Mouse (Mus musculus): ENCODE measurements around the gene Evx1. TPM values are rescaled to one million over a fixed set of nuclear protein-coding genes. Genes with fewer than 3 reads are reported as not detected.

The Evx1 gene
- polyA plus RNA-seq, 1 experiment from 2014 or later: 5.2 TPM

- no peaks in the 10 kb centered on the region for H3K9me3 ChIP-seq (ENCODE audit: control insufficient read depth, low read length)
- ATAC-seq (ENCODE audit: low FRiP score) (no peak), DNase-seq (ENCODE audit: low spot score) (peak; percentile 45)
- H3K9ac ChIP-seq (ENCODE audit: low read depth, low read length): no peak overlapping the region
- 2% methylated on average over 3 of the region's 3 CpGs for WGBS
- no peaks in the 10 kb centered on the region for H3K36me3 ChIP-seq (ENCODE audit: control insufficient read depth, insufficient read depth, low read length)
- no peak overlapping the region for H3K27ac ChIP-seq (ENCODE audit: low read depth, low read length)
- H3K4me1 ChIP-seq (replicated peaks; ENCODE audit: control insufficient read depth, insufficient read depth, low read length): no peaks in the 10 kb centered on the region
- no peak overlapping the region for H3K4me3 ChIP-seq (ENCODE audit: low read depth, low read length)
- no peak overlapping the region for H3K4me2 ChIP-seq (replicated peaks; ENCODE audit: low read depth, low read length)
- peaks cover 93% of the 10 kb centered on the region for H3K27me3 ChIP-seq (ENCODE audit: control insufficient read depth, insufficient read depth, low read length)
Observed at GRCm38 (mm10) chr6:52268756-52269155, 44.5 kb upstream of the Evx1 start.

GRCm38 (mm10) chr6:52270494-52271480, 42.5 kb upstream of the Evx1 start:
- H3K27ac ChIP-seq (ENCODE audit: low read depth, low read length): no peak overlapping the region
- H3K27me3 ChIP-seq (ENCODE audit: control insufficient read depth, insufficient read depth, low read length): peaks cover 93% of the 10 kb centered on the region
- no peaks in the 10 kb centered on the region for H3K9me3 ChIP-seq (ENCODE audit: control insufficient read depth, low read length)
- no peak overlapping the region for H3K4me2 ChIP-seq (replicated peaks; ENCODE audit: low read depth, low read length)
- H3K36me3 ChIP-seq (ENCODE audit: control insufficient read depth, insufficient read depth, low read length): no peaks in the 10 kb centered on the region
- WGBS: 5% methylated on average over 23 of the region's 23 CpGs
- H3K9ac ChIP-seq (ENCODE audit: low read depth, low read length): no peak overlapping the region
- DNase-seq (ENCODE audit: low spot score) (peak; percentile 84), ATAC-seq (ENCODE audit: low FRiP score) (no peak)
- H3K4me1 ChIP-seq (replicated peaks; ENCODE audit: control insufficient read depth, insufficient read depth, low read length): no peaks in the 10 kb centered on the region
- H3K4me3 ChIP-seq (ENCODE audit: low read depth, low read length): no peak overlapping the region

- Histone ChIP-seq H3K4me3 (ENCODE audit: low read depth, low read length) (no peak overlapping the region), H3K36me3 (ENCODE audit: control insufficient read depth, insufficient read depth, low read length) (no peaks in the 10 kb centered on the region), H3K9me3 (ENCODE audit: control insufficient read depth, low read length) (no peaks in the 10 kb centered on the region), H3K27ac (ENCODE audit: low read depth, low read length) (no peak overlapping the region), H3K9ac (ENCODE audit: low read depth, low read length) (no peak overlapping the region), H3K4me1 (replicated peaks; ENCODE audit: control insufficient read depth, insufficient read depth, low read length) (no peaks in the 10 kb centered on the region), H3K27me3 (ENCODE audit: control insufficient read depth, insufficient read depth, low read length) (peaks cover 95% of the 10 kb centered on the region), H3K4me2 (replicated peaks; ENCODE audit: low read depth, low read length) (no peak overlapping the region)
- DNase-seq (ENCODE audit: low spot score) (peak; percentile 53), ATAC-seq (ENCODE audit: low FRiP score) (no peak)
- 2% methylated on average over 22 of the region's 22 CpGs for WGBS
Observed at GRCm38 (mm10) chr6:52272766-52273655, 40.3 kb upstream of the Evx1 start.

GRCm38 (mm10) chr6:52273656-52274280, 39.5 kb upstream of the Evx1 start:
- Histone ChIP-seq H3K9me3 (ENCODE audit: control insufficient read depth, low read length) (no peaks in the 10 kb centered on the region), H3K4me3 (ENCODE audit: low read depth, low read length) (no peak overlapping the region), H3K36me3 (ENCODE audit: control insufficient read depth, insufficient read depth, low read length) (no peaks in the 10 kb centered on the region), H3K4me1 (replicated peaks; ENCODE audit: control insufficient read depth, insufficient read depth, low read length) (no peaks in the 10 kb centered on the region), H3K4me2 (replicated peaks; ENCODE audit: low read depth, low read length) (no peak overlapping the region), H3K27me3 (ENCODE audit: control insufficient read depth, insufficient read depth, low read length) (peaks cover 89% of the 10 kb centered on the region), H3K9ac (ENCODE audit: low read depth, low read length) (no peak overlapping the region), H3K27ac (ENCODE audit: low read depth, low read length) (no peak overlapping the region)
- WGBS: under 1% methylated on average over 22 of the region's 22 CpGs
- ATAC-seq (ENCODE audit: low FRiP score) (no peak), DNase-seq (ENCODE audit: low spot score) (peak; percentile 55)

GRCm38 (mm10) chr6:52274576-52274975, 38.7 kb upstream of the Evx1 start:
- ATAC-seq (ENCODE audit: low FRiP score) (no peak), DNase-seq (ENCODE audit: low spot score) (no peak)
- Histone ChIP-seq H3K36me3 (ENCODE audit: control insufficient read depth, insufficient read depth, low read length) (no peaks in the 10 kb centered on the region), H3K27ac (ENCODE audit: low read depth, low read length) (no peak overlapping the region), H3K4me1 (replicated peaks; ENCODE audit: control insufficient read depth, insufficient read depth, low read length) (no peaks in the 10 kb centered on the region), H3K9ac (ENCODE audit: low read depth, low read length) (no peak overlapping the region), H3K9me3 (ENCODE audit: control insufficient read depth, low read length) (no peaks in the 10 kb centered on the region), H3K4me2 (replicated peaks; ENCODE audit: low read depth, low read length) (no peak overlapping the region), H3K4me3 (ENCODE audit: low read depth, low read length) (no peak overlapping the region), H3K27me3 (ENCODE audit: control insufficient read depth, insufficient read depth, low read length) (peaks cover 81% of the 10 kb centered on the region)
- WGBS: 1% methylated on average over 11 of the region's 11 CpGs

- WGBS: 5% methylated on average over 8 of the region's 8 CpGs
- H3K4me2 ChIP-seq (replicated peaks; ENCODE audit: low read depth, low read length): no peak overlapping the region
- DNase-seq (ENCODE audit: low spot score): peak; percentile 39
Observed at GRCm38 (mm10) chr6:52275563-52276280, 37.6 kb upstream of the Evx1 start.

GRCm38 (mm10) chr6:52276382-52276781, 36.9 kb upstream of the Evx1 start:
- WGBS: 3% methylated on average over 6 of the region's 6 CpGs
- ATAC-seq (ENCODE audit: low FRiP score): no peak
- no peak overlapping the region for H3K4me3 ChIP-seq (ENCODE audit: low read depth, low read length)
- peak; percentile 37 for DNase-seq (ENCODE audit: low spot score)
- H3K4me2 ChIP-seq (replicated peaks; ENCODE audit: low read depth, low read length): no peak overlapping the region
- H3K36me3 ChIP-seq (ENCODE audit: control insufficient read depth, insufficient read depth, low read length): no peaks in the 10 kb centered on the region
- no peaks in the 10 kb centered on the region for H3K4me1 ChIP-seq (replicated peaks; ENCODE audit: control insufficient read depth, insufficient read depth, low read length)
- no peak overlapping the region for H3K27ac ChIP-seq (ENCODE audit: low read depth, low read length)
- H3K9me3 ChIP-seq (ENCODE audit: control insufficient read depth, low read length): no peaks in the 10 kb centered on the region
- H3K27me3 ChIP-seq (ENCODE audit: control insufficient read depth, insufficient read depth, low read length): peaks cover 70% of the 10 kb centered on the region
- no peak overlapping the region for H3K9ac ChIP-seq (ENCODE audit: low read depth, low read length)

More at GRCm38 (mm10) chr6:52275563-52276280, 37.6 kb upstream of the Evx1 start:
- Histone ChIP-seq H3K27me3 (ENCODE audit: control insufficient read depth, insufficient read depth, low read length) (peaks cover 73% of the 10 kb centered on the region), H3K4me1 (replicated peaks; ENCODE audit: control insufficient read depth, insufficient read depth, low read length) (no peaks in the 10 kb centered on the region), H3K36me3 (ENCODE audit: control insufficient read depth, insufficient read depth, low read length) (no peaks in the 10 kb centered on the region), H3K4me3 (ENCODE audit: low read depth, low read length) (no peak overlapping the region), H3K27ac (ENCODE audit: low read depth, low read length) (no peak overlapping the region), H3K9me3 (ENCODE audit: control insufficient read depth, low read length) (no peaks in the 10 kb centered on the region), H3K9ac (ENCODE audit: low read depth, low read length) (no peak overlapping the region)
- no peak for ATAC-seq (ENCODE audit: low FRiP score)

- H3K9me3 ChIP-seq (ENCODE audit: control insufficient read depth, low read length): no peaks in the 10 kb centered on the region
- H3K4me1 ChIP-seq (replicated peaks; ENCODE audit: control insufficient read depth, insufficient read depth, low read length): no peaks in the 10 kb centered on the region
- peaks cover 65% of the 10 kb centered on the region for H3K27me3 ChIP-seq (ENCODE audit: control insufficient read depth, insufficient read depth, low read length)
- H3K4me3 ChIP-seq (ENCODE audit: low read depth, low read length): no peak overlapping the region
- DNase-seq (ENCODE audit: low spot score) (no peak), ATAC-seq (ENCODE audit: low FRiP score) (no peak)
- no peak overlapping the region for H3K9ac ChIP-seq (ENCODE audit: low read depth, low read length)
- no peak overlapping the region for H3K4me2 ChIP-seq (replicated peaks; ENCODE audit: low read depth, low read length)
- H3K36me3 ChIP-seq (ENCODE audit: control insufficient read depth, insufficient read depth, low read length): no peaks in the 10 kb centered on the region
- H3K27ac ChIP-seq (ENCODE audit: low read depth, low read length): no peak overlapping the region
- WGBS: 5% methylated on average over 5 of the region's 5 CpGs
Observed at GRCm38 (mm10) chr6:52276920-52277319, 36.4 kb upstream of the Evx1 start.
